Mouse (Mus musculus): Measurements from ENCODE around the gene Haghl.

The Haghl gene

GRCm38 (mm10) chr17:25785281-25785745 lies at the start of gene Haghl:
TSS of gene Haghl (minus strand) at chr17:25785673.
- DNase-seq (ENCODE audit: low spot score): peak; percentile 94

GRCm38 (mm10) chr17:25834595-25835222 lies 49.2 kb upstream of the Haghl start:
- no peak for DNase-seq (ENCODE audit: low spot score)

- no peak for DNase-seq (ENCODE audit: low spot score)
Observed at GRCm38 (mm10) chr17:25833961-25834594, 48.6 kb upstream of the Haghl start.

GRCm38 (mm10) chr17:25833291-25833663 lies 47.8 kb upstream of the Haghl start, which contains the start of gene Stub1:
TSS of gene Stub1 (minus strand) at chr17:25833404.
- DNase-seq (ENCODE audit: low spot score): peak; percentile 90

GRCm38 (mm10) chr17:25832436-25833290 lies 47.2 kb upstream of the Haghl start:
- peak; percentile 99 for DNase-seq (ENCODE audit: low spot score)

- no peak for DNase-seq (ENCODE audit: low spot score)
Observed at GRCm38 (mm10) chr17:25831451-25832281, 46.2 kb upstream of the Haghl start.

- DNase-seq (ENCODE audit: low spot score): no peak
Observed at GRCm38 (mm10) chr17:25830806-25831431, 45.4 kb upstream of the Haghl start.

- DNase-seq (ENCODE audit: low spot score): no peak
Observed at GRCm38 (mm10) chr17:25830200-25830753, 44.8 kb upstream of the Haghl start.

- no peak for DNase-seq (ENCODE audit: low spot score)
Observed at GRCm38 (mm10) chr17:25829558-25830017, 44.1 kb upstream of the Haghl start.

- peak; percentile 69 for DNase-seq (ENCODE audit: low spot score)
Observed at GRCm38 (mm10) chr17:25828712-25829557, 43.5 kb upstream of the Haghl start, which contains the start of gene Jmjd8. TSS of gene Jmjd8 (plus strand) at chr17:25828867.

- DNase-seq (ENCODE audit: low spot score): no peak
Observed at GRCm38 (mm10) chr17:25828223-25828594, 42.7 kb upstream of the Haghl start.

- no peak for DNase-seq (ENCODE audit: low spot score)
Observed at GRCm38 (mm10) chr17:25827546-25828222, 42.2 kb upstream of the Haghl start.

- no peak for DNase-seq (ENCODE audit: low spot score)
Observed at GRCm38 (mm10) chr17:25827011-25827410, 41.5 kb upstream of the Haghl start.

- no peak for DNase-seq (ENCODE audit: low spot score)
Observed at GRCm38 (mm10) chr17:25825984-25826570, 40.6 kb upstream of the Haghl start.

- no peak for DNase-seq (ENCODE audit: low spot score)
Observed at GRCm38 (mm10) chr17:25825311-25825710, 39.8 kb upstream of the Haghl start.

- DNase-seq (ENCODE audit: low spot score): no peak
Observed at GRCm38 (mm10) chr17:25824362-25825142, 39.1 kb upstream of the Haghl start.

- no peak for DNase-seq (ENCODE audit: low spot score)
Observed at GRCm38 (mm10) chr17:25823452-25823851, 38.0 kb upstream of the Haghl start, which contains the start of gene Wdr24. TSS of gene Wdr24 (plus strand) at chr17:25823627.

All from ovary, postnatal 14 days (tissue).